Mouse (Mus musculus) olfactory bulb, adult 2 months (tissue): ENCODE results near the gene Nln.

Source experiments
- CTCF ChIP-seq: fragments of 200-500 bp; IDR thresholded peaks from 2 replicates; pipeline ENCODE4 v1.5.1; 2012; ENCODE audit warnings: low read depth, mild to moderate bottlenecking, low read length, moderate library complexity; ENCODE audit not compliant: insufficient read depth
- POLR2A ChIP-seq: fragments of 200-500 bp; IDR thresholded peaks from 2 replicates; pipeline ENCODE4 v1.6.1; 2012; ENCODE audit warnings: mild to moderate bottlenecking, low read depth, low read length, moderate library complexity; ENCODE audit not compliant: insufficient read depth

GRCm38 (mm10) chr13:104139369-104140209, 30.2 kb upstream of the Nln start:
- TF ChIP-seq CTCF (0 out of 2 replicates have a peak, but pooled peaks have one; percentile 30), POLR2A (no peak)
